Mouse (Mus musculus): ENCODE data around the gene Gcdh. TPM values are rescaled to one million over a fixed set of nuclear protein-coding genes. Genes with fewer than 3 reads are reported as not detected.
A peak's percentile ranks its signal among the peaks of the same experiment; 100 is the strongest.

Gene Gcdh
- polyA plus RNA-seq, 1 experiment from 2014 or later, result 33.1 TPM

GRCm38 (mm10) chr8:84837912-84838470 lies 55.7 kb downstream of the Gcdh start:
- no peaks in the 10 kb centered on the region for H3K9me3 ChIP-seq
- no peak overlapping the region for H3K27ac ChIP-seq
- peaks cover 60% of the 10 kb centered on the region for H3K4me1 ChIP-seq (replicated peaks)

GRCm38 (mm10) chr8:84837149-84837911 lies 56.4 kb downstream of the Gcdh start:
- Histone ChIP-seq H3K9ac (no peak overlapping the region), H3K27ac (0 out of 2 replicates have a peak overlapping the region, but pooled peaks have one; percentile 8), H3K4me3 (no peak overlapping the region), H3K9me3 (no peaks in the 10 kb centered on the region), H3K4me2 (no peak overlapping the region), H3K36me3 (peaks cover 64% of the 10 kb centered on the region), H3K4me1 (replicated peaks) (peaks cover 57% of the 10 kb centered on the region), H3K27me3 (no peaks in the 10 kb centered on the region)
- no peak for ATAC-seq (ENCODE audit: low FRiP score)
- WGBS, result 66% methylated on average over 8 of the region's 8 CpGs

More at GRCm38 (mm10) chr8:84837912-84838470, 55.7 kb downstream of the Gcdh start:
- 0 out of 2 replicates have a peak overlapping the region, but pooled peaks have one; percentile 0 for H3K9ac ChIP-seq
- no peak overlapping the region for H3K4me3 ChIP-seq
- no peak for ATAC-seq (ENCODE audit: low FRiP score)
- H3K4me2 ChIP-seq, result peak overlapping the region; percentile 8; the same call in 1 of the 2 replicates
- WGBS, result 78% methylated on average over 15 of the region's 15 CpGs
- H3K27me3 ChIP-seq, result no peaks in the 10 kb centered on the region
- H3K36me3 ChIP-seq, result peaks cover 70% of the 10 kb centered on the region

Small RNA genes lying within 50 kb of the gene (microRNA-seq; reads per million reads assigned to microRNA genes)
- gene Gm24197 (not detected), gene Mir7069 (2.8 reads per million, percentile 4 among the genes with 10 or more reads in this experiment)

Other genes with a start within 250 kb of the Gcdh start
- 26.1 and 32.2 TPM in 2 replicates for gene Ier2, start 231.1 kb downstream of the Gcdh start, polyA plus RNA-seq (2015; fragmentation: Nextera tagmentation; extraction: Ambion mirVana)
- 51.9 and 60.3 TPM in 2 replicates for gene Trmt1, start 207.6 kb downstream of the Gcdh start, polyA plus RNA-seq (2015; fragmentation: Nextera tagmentation; extraction: Ambion mirVana)
- gene Nacc1, start 206.1 kb downstream of the Gcdh start, polyA plus RNA-seq (2015; fragmentation: Nextera tagmentation; extraction: Ambion mirVana), result 13.7 and 14.4 TPM in 2 replicates
- 3.9 and 4.2 TPM in 2 replicates for gene Lyl1, start 192.5 kb downstream of the Gcdh start, polyA plus RNA-seq (2015; fragmentation: Nextera tagmentation; extraction: Ambion mirVana)
- gene G430095P16Rik, start 170.9 kb downstream of the Gcdh start, polyA plus RNA-seq (2015; fragmentation: Nextera tagmentation; extraction: Ambion mirVana), result 1.0 and 2.3 TPM in 2 replicates
- 35.3 and 44.1 TPM in 2 replicates for gene Nfix, start 93.6 kb downstream of the Gcdh start, polyA plus RNA-seq (2015; fragmentation: Nextera tagmentation; extraction: Ambion mirVana)
- gene Dand5, start 71.1 kb downstream of the Gcdh start, polyA plus RNA-seq (2015; fragmentation: Nextera tagmentation; extraction: Ambion mirVana), result 10.8 and 11.5 TPM in 2 replicates
- 37.3 and 37.8 TPM in 2 replicates for gene Gadd45gip1, start 62.4 kb downstream of the Gcdh start, polyA plus RNA-seq (2015; fragmentation: Nextera tagmentation; extraction: Ambion mirVana)
- 83.2 and 85.5 TPM in 2 replicates for gene Rad23a, start 53.3 kb downstream of the Gcdh start, polyA plus RNA-seq (2015; fragmentation: Nextera tagmentation; extraction: Ambion mirVana)
- 646 and 672 TPM in 2 replicates for gene Calr, start 47.0 kb downstream of the Gcdh start, polyA plus RNA-seq (2015; fragmentation: Nextera tagmentation; extraction: Ambion mirVana)
- 107 and 109 TPM in 2 replicates for gene Farsa, start 36.9 kb downstream of the Gcdh start, polyA plus RNA-seq (2015; fragmentation: Nextera tagmentation; extraction: Ambion mirVana)
- gene Syce2, start 21.8 kb downstream of the Gcdh start, polyA plus RNA-seq (2015; fragmentation: Nextera tagmentation; extraction: Ambion mirVana), result 17.8 and 20.4 TPM in 2 replicates
- gene Klf1, start 8.0 kb upstream of the Gcdh start, polyA plus RNA-seq (2015; fragmentation: Nextera tagmentation; extraction: Ambion mirVana), result 0.64 and 1.00 TPM in 2 replicates
- 5.8 and 6.0 TPM in 2 replicates for gene Dnase2a, start 14.6 kb upstream of the Gcdh start, polyA plus RNA-seq (2015; fragmentation: Nextera tagmentation; extraction: Ambion mirVana)
- gene Mast1, start 43.4 kb upstream of the Gcdh start, polyA plus RNA-seq (2015; fragmentation: Nextera tagmentation; extraction: Ambion mirVana), result 59.1 and 62.2 TPM in 2 replicates
- gene Rtbdn, start 53.1 kb upstream of the Gcdh start, polyA plus RNA-seq (2015; fragmentation: Nextera tagmentation; extraction: Ambion mirVana), result 1.8 and 2.4 TPM in 2 replicates
- not detected in 2 replicates for gene Gm49661, start 75.5 kb upstream of the Gcdh start, polyA plus RNA-seq (2015; fragmentation: Nextera tagmentation; extraction: Ambion mirVana)
- 1,362 and 1,388 TPM in 2 replicates for gene Prdx2, start 75.7 kb upstream of the Gcdh start, polyA plus RNA-seq (2015; fragmentation: Nextera tagmentation; extraction: Ambion mirVana)
- 61.4 and 62.1 TPM in 2 replicates for gene Rnaseh2a, start 75.8 kb upstream of the Gcdh start, polyA plus RNA-seq (2015; fragmentation: Nextera tagmentation; extraction: Ambion mirVana)
- 5.2 and 5.9 TPM in 2 replicates for gene Junb, start 84.8 kb upstream of the Gcdh start, polyA plus RNA-seq (2015; fragmentation: Nextera tagmentation; extraction: Ambion mirVana)
- 25.1 and 25.5 TPM in 2 replicates for gene Hook2, start 96.7 kb upstream of the Gcdh start, polyA plus RNA-seq (2015; fragmentation: Nextera tagmentation; extraction: Ambion mirVana)
- gene Best2, start 120.6 kb upstream of the Gcdh start, polyA plus RNA-seq (2015; fragmentation: Nextera tagmentation; extraction: Ambion mirVana), result not detected in 2 replicates
- gene Asna1, start 131.4 kb upstream of the Gcdh start, polyA plus RNA-seq (2015; fragmentation: Nextera tagmentation; extraction: Ambion mirVana), result 151 and 157 TPM in 2 replicates
- gene Trir, start 132.9 kb upstream of the Gcdh start, polyA plus RNA-seq (2015; fragmentation: Nextera tagmentation; extraction: Ambion mirVana), result 139 and 141 TPM in 2 replicates
- 48.8 and 54.7 TPM in 2 replicates for gene Tnpo2, start 143.0 kb upstream of the Gcdh start, polyA plus RNA-seq (2015; fragmentation: Nextera tagmentation; extraction: Ambion mirVana)
- gene Fbxw9, start 166.1 kb upstream of the Gcdh start, polyA plus RNA-seq (2015; fragmentation: Nextera tagmentation; extraction: Ambion mirVana), result 59.2 and 66.2 TPM in 2 replicates
- gene Gm5741, start 174.1 kb upstream of the Gcdh start, polyA plus RNA-seq (2015; fragmentation: Nextera tagmentation; extraction: Ambion mirVana), result 0.78 and 1.3 TPM in 2 replicates
- gene Dhps, start 177.8 kb upstream of the Gcdh start, polyA plus RNA-seq (2015; fragmentation: Nextera tagmentation; extraction: Ambion mirVana), result 90.5 and 96.4 TPM in 2 replicates
- gene Wdr83os, start 186.8 kb upstream of the Gcdh start, polyA plus RNA-seq (2015; fragmentation: Nextera tagmentation; extraction: Ambion mirVana), result 109 and 112 TPM in 2 replicates
- gene Wdr83, start 187.4 kb upstream of the Gcdh start, polyA plus RNA-seq (2015; fragmentation: Nextera tagmentation; extraction: Ambion mirVana), result 50.5 and 53.0 TPM in 2 replicates
- gene Man2b1, start 189.3 kb upstream of the Gcdh start, polyA plus RNA-seq (2015; fragmentation: Nextera tagmentation; extraction: Ambion mirVana), result 17.7 and 19.4 TPM in 2 replicates
- gene Zfp791, start 229.2 kb upstream of the Gcdh start, polyA plus RNA-seq (2015; fragmentation: Nextera tagmentation; extraction: Ambion mirVana), result 3.1 and 3.4 TPM in 2 replicates

Measured in hindbrain, embryonic 13.5 days (tissue).